Mouse (Mus musculus) urinary bladder, postnatal 14 days (tissue): ENCODE results near the gene Lck.

Source experiments
- DNase-seq: peaks from one replicate; pipeline ENCODE4 v3.0.0; 2021; ENCODE audit warnings: low spot score

Lck gene

GRCm38 (mm10) chr4:129584884-129585608, 11.6 kb upstream of the Lck start:
- peak; percentile 89 for DNase-seq

GRCm38 (mm10) chr4:129584370-129584769, 10.9 kb upstream of the Lck start:
- no peak for DNase-seq

- no peak for DNase-seq
Observed at GRCm38 (mm10) chr4:129582251-129582650, 8.8 kb upstream of the Lck start.

- no peak for DNase-seq
Observed at GRCm38 (mm10) chr4:129580347-129580746, 6.9 kb upstream of the Lck start.

GRCm38 (mm10) chr4:129578466-129578865, 5.0 kb upstream of the Lck start, which contains the start of gene Fam167b:
TSS of gene Fam167b (minus strand) at chr4:129578549.
- DNase-seq, result no peak

- no peak for DNase-seq
Observed at GRCm38 (mm10) chr4:129577688-129578087, 4.2 kb upstream of the Lck start.

- DNase-seq, result peak; percentile 71
Observed at GRCm38 (mm10) chr4:129576863-129577491, 3.5 kb upstream of the Lck start.

GRCm38 (mm10) chr4:129575171-129575844, 1.9 kb upstream of the Lck start:
- no peak for DNase-seq

GRCm38 (mm10) chr4:129573093-129573370, 409 bp downstream of the Lck start:
- DNase-seq, result no peak

- no peak for DNase-seq
Observed at GRCm38 (mm10) chr4:129572236-129573092, 977 bp downstream of the Lck start.

GRCm38 (mm10) chr4:129571551-129572084, 1.8 kb downstream of the Lck start:
- no peak for DNase-seq

- DNase-seq, result no peak
Observed at GRCm38 (mm10) chr4:129570028-129570427, 3.4 kb downstream of the Lck start.

GRCm38 (mm10) chr4:129568366-129568765, 5.1 kb downstream of the Lck start:
- DNase-seq, result no peak

- no peak for DNase-seq
Observed at GRCm38 (mm10) chr4:129565139-129565538, 8.3 kb downstream of the Lck start.

GRCm38 (mm10) chr4:129563718-129564117, 9.7 kb downstream of the Lck start:
- DNase-seq, result peak; percentile 22

- no peak for DNase-seq
Observed at GRCm38 (mm10) chr4:129561184-129561583, 12.3 kb downstream of the Lck start.

- no peak for DNase-seq
Observed at GRCm38 (mm10) chr4:129558321-129558955, 15.0 kb downstream of the Lck start.

GRCm38 (mm10) chr4:129557256-129557808, 16.1 kb downstream of the Lck start:
- DNase-seq, result no peak

- peak; percentile 95 for DNase-seq
Observed at GRCm38 (mm10) chr4:129556532-129557223, 16.8 kb downstream of the Lck start.

- DNase-seq, result no peak
Observed at GRCm38 (mm10) chr4:129555862-129556531, 17.4 kb downstream of the Lck start.
